Mouse (Mus musculus) CD4-positive naive resting alpha-beta T cell, adult 57 days (primary cell): ENCODE results near the gene Mus81. TPM values are rescaled to one million over a fixed set of nuclear protein-coding genes. Genes with fewer than 3 reads are reported as not detected.

Experiments
- total RNA-seq: library from RNA; stranded (reverse); gene quantifications from one replicate; pipeline ENCODE4 v1.2.4, GENCODE M21; 2023

The Mus81 gene
- 47.9 TPM for total RNA-seq

DNA sequence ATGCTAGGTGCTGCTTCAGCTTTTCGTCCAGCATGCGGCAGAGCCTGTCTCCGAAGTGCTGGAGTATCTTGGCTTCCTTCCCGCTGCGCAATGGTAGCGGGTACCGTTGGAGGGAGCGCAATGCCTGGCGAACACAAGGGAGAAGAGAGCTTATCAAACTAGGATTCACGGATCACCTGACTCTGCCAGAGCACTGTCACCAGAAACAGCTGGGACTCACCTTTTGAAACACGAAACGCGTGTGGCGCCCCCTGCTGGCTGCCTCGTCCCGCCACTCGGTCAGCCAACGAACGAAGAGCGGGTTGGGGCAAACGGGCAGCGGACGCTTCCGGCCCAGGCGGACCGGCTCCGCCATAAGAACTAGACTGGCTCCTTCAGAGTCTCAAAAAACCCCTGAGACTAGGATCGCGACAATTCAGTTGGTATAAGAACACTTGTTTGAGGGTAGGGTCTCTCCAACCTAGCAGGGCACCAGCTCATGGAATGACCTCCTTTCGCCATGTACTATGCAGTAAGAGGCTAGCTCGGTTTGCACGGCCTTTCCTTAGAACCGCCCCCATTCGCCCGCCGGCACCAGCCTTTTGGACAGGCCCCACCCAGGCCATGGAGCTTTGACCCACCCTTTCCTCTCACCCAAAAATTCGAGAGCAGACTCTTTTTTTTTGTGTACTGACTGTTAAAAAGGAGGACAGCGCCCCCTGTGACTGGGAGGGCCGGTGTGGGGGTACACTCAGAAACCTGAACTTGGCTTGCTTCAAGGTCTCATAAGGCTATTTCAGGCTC, at the start of gene Mus81:
TSS of gene Mus81 (minus strand) at position 635 of the 783 bp plus-strand sequence.

DNA sequence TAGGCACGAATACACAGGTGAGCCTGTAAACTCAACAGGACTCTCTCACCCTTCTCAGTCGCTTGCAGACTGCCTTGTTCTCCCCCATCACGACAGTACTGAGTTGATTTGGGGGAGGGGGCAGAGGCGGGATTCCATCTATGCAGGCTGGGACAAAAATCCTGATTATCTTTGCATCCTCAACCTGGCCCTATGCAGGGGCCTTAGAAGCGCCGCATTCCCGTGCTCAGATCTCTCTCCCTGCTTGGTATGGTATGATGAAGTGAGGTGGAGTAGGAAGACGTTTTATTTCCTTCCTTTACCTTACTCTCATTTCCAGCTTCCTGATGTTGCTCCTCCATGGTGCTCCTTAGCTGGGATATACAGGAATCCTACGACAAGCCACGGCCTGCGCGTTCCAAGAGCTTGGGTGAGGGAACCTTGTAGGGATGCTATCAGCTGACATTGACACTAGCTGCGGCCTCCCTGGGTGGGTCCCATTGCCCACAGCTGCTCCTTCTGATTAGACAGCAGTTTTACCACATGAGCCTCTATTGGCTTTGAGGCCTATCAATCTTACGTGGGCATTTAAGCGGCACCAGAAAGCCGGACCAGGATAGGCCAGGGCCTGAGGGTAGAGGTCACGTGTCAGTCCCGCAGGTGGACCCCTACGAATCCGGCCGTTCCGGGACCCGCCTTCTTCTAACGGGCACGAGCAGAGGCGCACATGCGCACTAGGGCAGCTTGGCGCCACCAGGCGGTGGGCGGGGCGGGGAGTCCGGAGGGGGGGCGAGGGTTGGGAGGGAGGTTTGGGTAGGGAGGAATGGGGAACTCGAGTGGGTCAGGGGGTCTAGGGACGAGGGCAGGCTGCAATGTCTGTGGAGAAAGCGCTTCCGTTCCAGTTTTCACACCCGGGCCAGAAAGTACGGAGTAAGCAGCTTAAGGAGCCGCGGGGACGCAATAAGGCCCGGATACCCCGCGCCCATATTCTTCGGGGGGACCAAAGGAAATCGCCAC, 22.1 kb upstream of the Mus81 start, which contains the start of gene Snx32:
TSS of gene Snx32 (minus strand) at position 508 of the 996 bp plus-strand sequence.

DNA sequence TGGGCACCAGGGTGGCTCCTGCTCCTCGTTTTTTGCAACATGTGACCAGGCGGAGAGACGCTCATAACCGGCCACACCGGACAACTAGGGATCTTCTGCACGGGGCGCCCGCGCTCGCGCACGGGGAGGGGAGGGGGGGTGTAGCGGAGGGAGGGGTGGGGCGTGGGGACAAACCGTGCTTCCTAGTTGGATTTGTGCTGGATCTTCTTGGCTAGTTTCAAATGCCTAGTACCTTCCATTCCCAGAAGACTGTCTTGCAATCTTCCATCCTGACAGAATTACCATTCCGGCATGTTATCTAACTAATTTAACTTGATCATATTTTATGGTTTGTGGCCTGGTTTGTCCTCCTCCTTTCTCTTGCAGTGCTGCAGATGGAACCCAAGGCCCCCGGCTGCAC, 15.5 kb upstream of the Mus81 start, which contains the start of gene 1700020D05Rik:
TSS of gene 1700020D05Rik (minus strand) at position 101 of the 400 bp plus-strand sequence.

DNA sequence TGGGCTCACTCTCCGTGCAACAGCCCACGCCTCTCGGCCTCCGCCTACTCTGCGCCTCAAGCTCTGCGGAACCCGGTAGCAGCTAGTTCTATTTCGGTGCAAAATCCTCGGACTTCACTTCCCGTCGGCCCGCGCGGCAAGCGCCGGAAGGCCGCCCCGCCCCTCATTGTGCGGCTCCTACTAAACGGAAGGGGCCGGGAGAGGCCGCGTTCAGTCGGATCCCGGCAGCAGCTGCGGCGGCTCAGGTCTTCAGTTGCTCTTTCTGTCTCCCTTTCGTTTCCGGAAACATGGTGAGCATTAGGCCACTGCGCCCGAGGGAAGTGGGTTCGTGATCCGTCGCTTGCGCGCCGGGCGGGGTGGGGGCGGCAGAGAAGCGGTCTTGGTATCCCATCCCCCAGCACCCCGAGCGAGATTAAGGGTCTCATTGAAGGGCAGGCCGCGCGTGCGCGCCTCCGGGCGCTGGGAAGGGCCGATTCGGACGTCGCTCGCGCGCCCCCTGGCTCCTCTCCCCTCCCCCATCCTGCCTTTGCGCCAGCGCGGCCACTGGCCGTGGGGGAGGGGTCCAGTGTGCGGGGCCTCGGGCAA, 2.2 kb upstream of the Mus81 start, which contains the start of gene Cfl1:
TSS of gene Cfl1 (plus strand) at position 143 of the 585 bp plus-strand sequence.

DNA sequence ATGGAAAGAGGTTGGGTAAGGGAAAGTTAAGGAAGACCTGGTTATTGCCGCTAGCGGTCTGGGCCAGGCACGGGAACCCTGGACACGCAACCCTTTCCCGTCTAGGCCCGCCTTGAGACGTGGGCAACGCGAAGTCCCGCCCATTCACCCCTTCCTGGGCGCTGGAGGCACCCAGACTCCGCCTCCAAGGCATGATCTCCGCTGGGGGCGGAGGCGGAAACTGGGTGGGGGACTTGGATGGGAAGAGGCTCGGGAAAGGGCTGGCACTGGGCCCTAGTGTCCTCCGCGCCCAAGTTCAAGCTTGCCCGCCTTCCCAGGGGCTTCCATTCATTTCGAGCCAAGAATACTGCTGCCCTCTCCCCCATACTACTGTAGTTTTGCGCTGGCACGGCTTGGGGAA, 14.5 kb downstream of the Mus81 start, which contains the start of gene Efemp2:
TSS of gene Efemp2 (plus strand) at position 235 of the 400 bp plus-strand sequence.

DNA sequence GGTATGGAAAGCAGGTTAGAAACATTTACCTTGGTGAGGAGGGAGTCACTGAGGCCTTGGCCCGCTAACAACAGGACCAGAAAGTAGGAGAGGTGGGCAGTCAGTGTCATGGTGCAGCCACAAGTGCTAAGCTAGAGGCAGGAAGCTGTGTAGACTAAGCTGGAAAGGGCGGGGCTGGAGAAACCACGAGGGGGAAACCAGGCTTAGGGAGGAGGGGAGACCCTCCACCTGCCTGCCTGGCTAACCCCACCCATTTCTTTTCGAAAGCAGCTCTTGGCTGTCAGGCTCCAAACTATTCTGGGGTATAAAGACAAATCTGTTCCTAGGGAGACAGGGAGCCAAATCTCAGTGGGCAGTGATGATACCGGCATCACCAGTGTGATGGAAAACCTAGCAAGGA, 19.8 kb downstream of the Mus81 start, which contains the start of gene Ctsw:
TSS of gene Ctsw (minus strand) at position 134 of the 400 bp plus-strand sequence.

DNA sequence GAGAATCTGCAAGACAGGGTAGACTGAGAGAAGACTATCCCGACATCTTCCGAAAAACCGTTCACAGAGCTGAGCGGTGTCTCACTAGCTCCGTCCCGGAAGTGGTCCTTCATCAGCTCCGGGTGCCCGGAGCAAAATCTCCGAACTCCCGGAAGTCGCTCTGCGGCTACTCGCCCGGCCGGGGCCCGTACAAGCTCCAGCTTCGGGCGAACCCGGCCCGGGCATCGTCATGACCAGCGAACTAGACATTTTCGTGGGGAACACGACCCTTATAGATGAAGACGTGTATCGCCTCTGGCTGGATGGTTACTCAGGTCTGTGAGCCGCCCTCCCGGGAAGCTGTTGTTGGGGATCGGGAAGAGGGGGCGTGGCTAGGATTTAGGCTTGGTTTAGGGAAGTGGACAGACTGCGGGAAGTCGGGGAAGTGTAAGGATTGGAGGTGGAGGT, 27.7 kb downstream of the Mus81 start, which contains the start of gene Fibp:
TSS of gene Fibp (plus strand) at position 151 of the 447 bp plus-strand sequence.

DNA sequence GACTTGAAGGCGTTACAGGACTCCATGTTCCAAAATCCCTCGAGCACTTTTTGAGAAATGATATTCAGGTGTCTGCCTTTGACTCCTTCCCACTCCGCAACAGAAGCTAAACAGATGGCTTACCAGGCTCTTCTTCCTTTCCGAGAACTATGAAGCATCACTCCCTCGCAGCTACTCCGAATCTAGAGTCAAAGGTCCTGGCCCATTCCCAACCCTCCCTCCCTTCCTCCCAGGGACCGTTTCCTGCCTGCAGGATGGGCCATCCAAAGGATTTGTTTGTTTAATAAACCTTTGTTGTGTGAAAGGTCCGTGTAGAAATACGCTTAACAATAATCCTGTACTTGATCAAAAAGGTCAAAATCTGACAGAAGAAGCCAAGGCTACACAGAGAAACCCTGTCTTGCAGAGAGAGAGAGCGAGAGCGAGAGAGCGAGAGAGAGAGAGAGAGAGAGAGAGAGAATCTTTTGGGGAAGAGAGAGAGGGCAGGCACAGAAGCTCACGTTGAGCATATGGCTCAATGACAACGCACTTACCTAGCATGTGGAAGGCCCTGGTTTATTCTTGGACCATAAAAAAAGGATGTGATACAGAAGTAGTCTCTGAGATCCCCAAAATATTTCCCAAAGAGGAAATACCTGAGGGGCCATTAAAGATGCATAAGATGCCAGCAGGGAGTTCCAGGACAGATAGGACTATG, 30.3 kb downstream of the Mus81 start, which contains the start of gene Ccdc85b:
TSS of gene Ccdc85b (minus strand) at position 149 of the 697 bp plus-strand sequence.

DNA sequence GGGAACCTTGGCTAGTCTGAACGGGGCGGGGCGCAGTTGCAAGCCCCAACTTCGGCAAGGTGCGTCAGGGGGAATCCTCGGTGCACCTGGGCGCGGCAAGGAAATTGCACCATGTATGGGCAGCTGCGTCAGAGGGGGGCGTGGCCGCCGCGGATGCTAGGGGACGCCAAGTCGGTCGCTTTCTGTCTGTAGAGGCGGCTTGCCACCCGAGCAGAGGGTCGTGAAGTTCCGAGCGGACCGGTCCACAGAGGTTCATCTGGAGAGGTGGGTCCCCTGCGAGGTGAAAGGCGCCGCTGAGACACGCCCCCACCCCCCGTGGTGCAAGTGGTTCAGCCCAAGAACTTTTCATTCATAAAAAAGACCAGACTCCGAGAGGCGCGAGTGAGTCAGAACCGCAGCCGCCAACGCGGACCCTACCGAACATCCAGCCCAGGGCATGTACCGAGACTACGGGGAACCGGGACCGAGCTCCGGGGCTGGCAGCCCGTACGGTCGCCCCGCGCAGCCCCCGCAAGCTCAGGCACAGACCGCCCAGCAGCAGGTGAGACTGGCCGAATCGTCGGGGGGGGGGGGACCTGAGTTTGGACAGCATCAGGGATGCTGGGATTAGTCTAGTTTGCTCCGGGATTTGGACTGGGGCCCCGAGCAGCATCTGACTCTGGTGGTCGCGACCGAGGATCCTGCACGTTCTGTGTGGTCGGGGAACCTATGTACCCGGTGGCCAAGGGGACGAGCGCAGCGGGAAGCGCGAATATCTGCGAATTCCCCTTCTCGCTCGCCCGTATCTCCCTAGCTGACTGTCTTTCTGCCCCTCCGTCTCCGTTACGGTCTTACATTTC, 40.5 kb downstream of the Mus81 start, which contains the start of gene Fosl1:
TSS of gene Fosl1 (plus strand) at position 33 of the 839 bp plus-strand sequence.

Other genes with a start within 250 kb of the Mus81 start
- 132 TPM for gene Pacs1, start 215.3 kb downstream of the Mus81 start, total RNA-seq
- 247 TPM for gene Sf3b2, start 192.9 kb downstream of the Mus81 start, total RNA-seq
- not detected for gene Gal3st3, start 190.1 kb downstream of the Mus81 start, total RNA-seq
- not detected for gene Catsper1, start 152.7 kb downstream of the Mus81 start, total RNA-seq
- not detected for gene Cst6, start 138.8 kb downstream of the Mus81 start, total RNA-seq
- gene Eif1ad, start 121.7 kb downstream of the Mus81 start, total RNA-seq, result 41.9 TPM
- gene Banf1, start 121.2 kb downstream of the Mus81 start, total RNA-seq, result 106 TPM
- 200 TPM for gene Sart1, start 99.7 kb downstream of the Mus81 start, total RNA-seq
- gene Tsga10ip, start 85.9 kb downstream of the Mus81 start, total RNA-seq, result 1.4 TPM
- gene Drap1, start 63.4 kb downstream of the Mus81 start, total RNA-seq, result 174 TPM
- gene AI837181, start 63.3 kb downstream of the Mus81 start, total RNA-seq, result 61.4 TPM
- gene Fosl1, start 40.9 kb downstream of the Mus81 start, total RNA-seq, result 0.71 TPM
- gene Ccdc85b, start 30.5 kb downstream of the Mus81 start, total RNA-seq, result 7.5 TPM
- gene Fibp, start 27.8 kb downstream of the Mus81 start, total RNA-seq, result 76.3 TPM
- gene Ctsw, start 19.9 kb downstream of the Mus81 start, total RNA-seq, result 54.6 TPM
- gene Efemp2, start 14.4 kb downstream of the Mus81 start, total RNA-seq, result 1.6 TPM
- gene Cfl1, start 2.1 kb upstream of the Mus81 start, total RNA-seq, result 1,409 TPM
- 1.4 TPM for gene 1700020D05Rik, start 15.4 kb upstream of the Mus81 start, total RNA-seq
- 6.6 TPM for gene Snx32, start 22.1 kb upstream of the Mus81 start, total RNA-seq
- not detected for gene Ovol1, start 72.2 kb upstream of the Mus81 start, total RNA-seq
- 24.4 TPM for gene Ap5b1, start 79.6 kb upstream of the Mus81 start, total RNA-seq
- gene Rnaseh2c, start 113.5 kb upstream of the Mus81 start, total RNA-seq, result 97.8 TPM
- 120 TPM for gene Kat5, start 121.8 kb upstream of the Mus81 start, total RNA-seq
- gene Rela, start 149.1 kb upstream of the Mus81 start, total RNA-seq, result 154 TPM
- gene Sipa1, start 175.3 kb upstream of the Mus81 start, total RNA-seq, result 202 TPM
- 51.2 TPM for gene Map3k11, start 200.3 kb upstream of the Mus81 start, total RNA-seq
- gene Pcnx3, start 200.5 kb upstream of the Mus81 start, total RNA-seq, result 191 TPM
- gene Kcnk7, start 216.0 kb upstream of the Mus81 start, total RNA-seq, result not detected
- gene Ehbp1l1, start 237.9 kb upstream of the Mus81 start, total RNA-seq, result 25.5 TPM
- gene Fam89b, start 241.3 kb upstream of the Mus81 start, total RNA-seq, result 33.6 TPM